Mouse (Mus musculus) liver, adult 10 weeks (tissue): Measurements from ENCODE around the gene Olfr819. TPM values are rescaled to one million over a fixed set of nuclear protein-coding genes. Genes with fewer than 3 reads are reported as not detected.

Experiments used
- polyA plus RNA-seq: library from polyadenylated mRNA; stranded (reverse); fragments of 350-450 nt; fragmentation: Illumina TruSeq; extraction: RNeasy Lipid Tissue Mini Kit (QIAGEN cat#74804); gene quantifications from one replicate; pipeline ENCODE4 v1.2.3, GENCODE M21; 2014; ENCODE audit warnings: low read depth, low replicate concordance

The Olfr819 gene
- polyA plus RNA-seq: not detected

DNA sequence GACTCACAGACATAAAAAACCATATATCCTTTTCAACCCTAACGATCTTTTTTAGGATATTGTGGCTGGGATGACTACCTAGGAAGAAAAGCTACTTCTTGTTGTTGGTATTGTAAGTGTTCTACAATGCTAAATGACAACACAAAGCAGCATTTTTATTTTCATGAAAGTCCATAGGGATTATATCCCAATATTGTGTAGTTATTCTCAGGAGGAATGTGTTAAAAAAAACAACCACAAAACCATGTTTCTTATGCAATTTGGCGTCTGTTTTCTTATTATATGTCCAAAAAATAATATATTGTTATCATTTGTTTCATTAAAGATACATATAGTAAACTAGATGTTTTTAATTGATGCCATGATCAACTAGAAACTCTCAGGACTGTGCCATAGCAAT is at the start of gene Olfr819:
Olfr819 (minus strand) TSS at position 101 of the 400 bp plus-strand sequence.

DNA sequence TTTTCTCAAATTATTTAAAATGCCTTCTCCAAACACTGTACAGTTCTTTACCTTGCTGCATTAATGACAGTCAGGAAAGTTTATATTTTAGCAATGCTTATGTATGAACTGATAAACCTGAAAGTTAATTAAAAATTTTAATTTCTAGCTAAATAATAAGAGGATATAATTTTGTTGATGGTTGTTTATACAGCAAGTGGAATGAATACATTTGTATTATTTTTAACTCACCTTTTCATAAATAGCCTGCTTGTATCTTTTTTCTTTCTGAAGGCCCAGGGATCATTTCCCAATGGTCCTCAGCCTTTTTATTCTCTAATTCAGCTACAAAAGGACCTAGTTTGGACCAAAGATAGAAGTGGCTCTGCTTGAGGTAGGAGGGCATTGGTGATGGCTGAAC is 45.3 kb upstream of the Olfr819 start, which contains the start of gene Olfr820:
Olfr820 (plus strand) TSS at position 301 of the 400 bp plus-strand sequence.

DNA sequence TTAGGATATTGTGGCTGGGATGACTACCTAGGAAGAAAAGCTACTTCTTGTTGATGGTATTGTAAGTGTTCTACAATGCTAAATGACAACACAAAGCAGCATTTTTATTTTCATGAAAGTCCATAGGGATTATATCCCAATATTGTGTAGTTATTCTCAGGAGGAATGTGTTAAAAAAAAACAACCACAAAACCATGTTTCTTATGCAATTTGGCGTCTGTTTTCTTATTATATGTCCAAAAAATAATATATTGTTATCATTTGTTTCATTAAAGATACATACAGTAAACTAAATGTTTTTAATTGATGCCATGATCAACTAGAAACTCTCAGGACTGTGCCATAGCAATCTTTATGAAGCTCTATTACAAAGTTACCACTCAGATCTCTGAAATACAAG is 17.9 kb upstream of the Olfr819 start, which contains the start of gene Gm10310:
Gm10310 (minus strand) TSS at position 101 of the 400 bp plus-strand sequence.

DNA sequence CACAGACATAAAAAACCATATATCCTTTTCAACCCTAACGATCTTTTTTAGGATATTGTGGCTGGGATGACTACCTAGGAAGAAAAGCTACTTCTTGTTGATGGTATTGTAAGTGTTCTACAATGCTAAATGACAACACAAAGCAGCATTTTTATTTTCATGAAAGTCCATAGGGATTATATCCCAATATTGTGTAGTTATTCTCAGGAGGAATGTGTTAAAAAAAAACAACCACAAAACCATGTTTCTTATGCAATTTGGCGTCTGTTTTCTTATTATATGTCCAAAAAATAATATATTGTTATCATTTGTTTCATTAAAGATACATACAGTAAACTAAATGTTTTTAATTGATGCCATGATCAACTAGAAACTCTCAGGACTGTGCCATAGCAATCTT is 9.0 kb upstream of the Olfr819 start, which contains the start of gene Olfr247:
Olfr247 (minus strand) TSS at position 101 of the 400 bp plus-strand sequence.

DNA sequence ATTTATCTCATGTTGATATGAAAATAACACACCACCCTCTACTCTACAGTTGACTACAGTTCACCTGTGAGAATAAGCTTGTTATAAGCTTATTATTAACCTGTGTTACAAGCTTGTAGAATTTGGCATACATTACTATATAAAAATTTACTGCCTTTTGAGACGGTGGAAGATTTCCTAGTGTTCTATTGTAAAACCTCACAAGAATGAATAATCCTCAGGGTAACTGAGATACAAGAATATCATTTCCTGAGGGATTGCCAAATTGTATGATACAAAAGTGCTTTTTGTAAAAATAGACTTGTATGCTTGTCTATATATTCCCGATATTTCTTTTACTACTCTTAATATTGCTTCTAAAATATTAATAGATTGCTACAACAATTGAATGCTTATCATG is 18.1 kb downstream of the Olfr819 start, which contains the start of gene Olfr818:
Olfr818 (minus strand) TSS at position 101 of the 400 bp plus-strand sequence.

DNA sequence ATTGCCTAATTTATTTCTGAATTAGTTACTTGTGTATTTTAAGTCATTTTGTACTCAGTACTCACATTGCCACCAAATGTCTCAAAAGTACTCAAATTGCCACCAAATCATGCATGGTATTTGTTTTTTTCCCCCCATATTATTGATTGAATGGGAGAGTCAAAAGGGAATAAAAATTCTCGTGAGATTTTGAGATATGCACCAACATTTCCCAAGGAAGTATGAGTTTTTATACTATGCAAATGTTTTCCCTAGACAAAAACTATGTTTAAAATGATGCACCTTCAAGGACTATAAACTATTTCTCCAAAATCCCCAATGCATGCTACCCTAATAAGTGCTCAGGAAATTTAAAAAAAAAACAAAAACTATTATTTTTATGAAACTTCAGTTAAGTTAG is 51.6 kb downstream of the Olfr819 start, which contains the start of gene Olfr816:
Olfr816 (minus strand) TSS at position 101 of the 400 bp plus-strand sequence.

Other genes with a start within 250 kb of the Olfr819 start
- gene Olfr805, start 237.9 kb downstream of the Olfr819 start, polyA plus RNA-seq: not detected
- not detected for gene Olfr806, start 225.3 kb downstream of the Olfr819 start, polyA plus RNA-seq
- not detected for gene Olfr807, start 209.5 kb downstream of the Olfr819 start, polyA plus RNA-seq
- gene Olfr808, start 201.8 kb downstream of the Olfr819 start, polyA plus RNA-seq: not detected
- gene Olfr809, start 192.6 kb downstream of the Olfr819 start, polyA plus RNA-seq: not detected
- not detected for gene Olfr810, start 172.3 kb downstream of the Olfr819 start, polyA plus RNA-seq
- gene Olfr811, start 162.9 kb downstream of the Olfr819 start, polyA plus RNA-seq: not detected
- not detected for gene Olfr812, start 121.2 kb downstream of the Olfr819 start, polyA plus RNA-seq
- gene Olfr813, start 111.9 kb downstream of the Olfr819 start, polyA plus RNA-seq: not detected
- not detected for gene Olfr814, start 87.4 kb downstream of the Olfr819 start, polyA plus RNA-seq
- gene Olfr815, start 61.4 kb downstream of the Olfr819 start, polyA plus RNA-seq: not detected
- not detected for gene Olfr816, start 51.7 kb downstream of the Olfr819 start, polyA plus RNA-seq
- not detected for gene Olfr818, start 18.2 kb downstream of the Olfr819 start, polyA plus RNA-seq
- not detected for gene Olfr247, start 8.9 kb upstream of the Olfr819 start, polyA plus RNA-seq
- not detected for gene Gm10310, start 17.8 kb upstream of the Olfr819 start, polyA plus RNA-seq
- gene Olfr820, start 45.4 kb upstream of the Olfr819 start, polyA plus RNA-seq: not detected
- not detected for gene Olfr821, start 63.1 kb upstream of the Olfr819 start, polyA plus RNA-seq
- gene Olfr822, start 103.9 kb upstream of the Olfr819 start, polyA plus RNA-seq: not detected
- not detected for gene Olfr823, start 148.1 kb upstream of the Olfr819 start, polyA plus RNA-seq
- gene Olfr824, start 162.7 kb upstream of the Olfr819 start, polyA plus RNA-seq: not detected
- gene Olfr825, start 199.5 kb upstream of the Olfr819 start, polyA plus RNA-seq: not detected
- gene Olfr826, start 216.9 kb upstream of the Olfr819 start, polyA plus RNA-seq: not detected
- gene Olfr827, start 247.1 kb upstream of the Olfr819 start, polyA plus RNA-seq: not detected